Mouse (Mus musculus) frontal cortex, postnatal 25 days (tissue): ENCODE measurements around the gene Ppa2.
A peak's percentile ranks its signal among the peaks of the same experiment; 100 is the strongest.

Experiments used
- DNase-seq, 2 experiments: peaks; one replicate each; pipeline ENCODE4 v3.0.0; 2022; ENCODE audit warnings: low spot score in 2 of 2

Ppa2 gene

DNA sequence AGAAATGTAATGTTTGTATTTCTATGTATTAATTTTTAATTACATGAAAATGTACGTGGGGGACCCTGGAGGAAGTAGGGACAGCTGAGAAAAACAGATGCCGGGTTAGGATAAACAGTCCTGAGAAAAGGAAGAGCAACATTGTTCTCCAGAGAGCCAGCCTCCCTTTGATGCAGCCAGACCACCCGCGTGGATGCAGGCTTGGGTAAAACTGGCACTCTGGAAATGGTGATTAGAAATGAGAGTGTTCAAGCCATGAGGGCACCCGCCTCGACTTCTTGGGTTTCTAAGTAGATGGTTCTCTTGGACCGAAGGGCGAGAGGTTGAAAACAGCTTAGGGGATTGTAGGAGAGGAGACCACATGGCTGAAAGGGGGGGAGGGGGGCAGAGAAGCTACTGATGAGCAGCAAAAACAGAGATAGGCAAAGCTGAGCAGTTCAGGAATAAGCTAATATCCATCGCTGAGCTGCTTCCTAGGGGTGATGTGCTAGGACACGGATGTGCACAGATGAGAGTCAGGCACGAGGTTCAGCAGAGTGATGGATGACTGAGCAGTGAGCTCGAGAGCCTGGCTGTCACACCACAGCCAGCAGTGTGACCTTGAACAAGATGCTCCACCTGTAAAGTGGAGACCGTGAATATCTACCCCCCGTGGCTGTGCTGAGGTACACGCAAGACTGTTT lies 21.4 kb downstream of the Ppa2 start:
- DNase-seq, result no peak

DNA sequence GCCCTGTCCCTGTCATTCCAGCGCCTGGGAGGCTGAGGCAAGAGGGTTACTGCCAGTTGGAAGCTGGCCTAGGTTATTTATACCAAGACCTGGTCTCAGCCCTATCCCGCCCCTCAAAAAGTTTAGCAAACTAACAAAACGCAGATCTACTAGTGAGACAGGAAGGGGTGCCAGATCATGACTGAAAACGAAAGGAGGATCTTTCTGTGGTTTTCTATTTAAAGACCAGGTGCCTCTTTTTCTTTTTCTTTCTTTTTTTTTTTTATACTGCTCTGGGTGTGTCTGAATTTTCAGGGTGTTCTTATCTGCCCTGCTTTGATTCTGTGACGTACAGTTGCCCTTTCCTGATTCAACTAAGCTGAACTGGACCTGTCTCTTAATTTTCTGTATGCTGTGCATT lies 22.4 kb downstream of the Ppa2 start:
- DNase-seq, result no peak

DNA sequence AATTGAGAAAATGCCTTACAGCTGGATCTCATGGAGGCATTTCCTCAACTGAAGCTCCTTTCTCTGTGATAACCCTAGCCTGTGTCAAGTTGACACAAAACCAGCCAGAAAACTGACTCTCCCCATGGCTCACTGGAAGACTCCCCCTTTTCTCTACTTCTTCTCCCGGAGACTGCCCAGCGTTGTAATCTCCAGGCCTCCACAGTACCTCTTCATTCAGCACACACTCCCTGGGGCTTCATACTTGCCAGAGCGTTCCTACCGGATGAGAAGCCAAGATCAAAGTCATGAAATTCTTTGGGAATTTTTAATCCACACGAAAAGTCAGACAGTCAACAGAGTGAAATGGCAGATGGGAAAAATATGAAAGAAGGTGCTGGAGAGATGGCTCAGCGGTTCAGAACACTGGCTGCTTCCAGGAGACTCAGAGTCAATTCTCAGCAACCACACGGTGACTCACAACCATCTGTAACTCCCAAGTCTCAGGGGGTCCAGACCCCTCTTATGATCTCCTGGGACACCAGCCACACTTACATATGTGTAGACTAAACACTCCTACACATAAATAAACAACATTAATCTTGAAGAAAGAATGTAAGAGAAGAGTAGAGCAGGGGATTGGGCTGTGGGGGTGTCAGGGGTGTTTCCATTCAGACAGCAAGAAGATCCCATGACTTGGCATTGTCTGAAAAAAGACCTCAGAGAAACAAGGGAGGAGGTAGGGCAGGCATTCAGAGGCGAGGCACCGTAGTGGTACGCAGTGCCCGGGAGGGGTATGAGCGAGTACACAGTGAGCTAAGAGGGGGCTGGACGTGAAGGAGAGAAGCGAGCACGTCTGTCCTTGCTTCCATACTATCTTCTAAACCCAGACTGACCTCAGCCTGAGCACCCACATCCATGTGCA lies 23.6 kb downstream of the Ppa2 start:
- no peak for DNase-seq

DNA sequence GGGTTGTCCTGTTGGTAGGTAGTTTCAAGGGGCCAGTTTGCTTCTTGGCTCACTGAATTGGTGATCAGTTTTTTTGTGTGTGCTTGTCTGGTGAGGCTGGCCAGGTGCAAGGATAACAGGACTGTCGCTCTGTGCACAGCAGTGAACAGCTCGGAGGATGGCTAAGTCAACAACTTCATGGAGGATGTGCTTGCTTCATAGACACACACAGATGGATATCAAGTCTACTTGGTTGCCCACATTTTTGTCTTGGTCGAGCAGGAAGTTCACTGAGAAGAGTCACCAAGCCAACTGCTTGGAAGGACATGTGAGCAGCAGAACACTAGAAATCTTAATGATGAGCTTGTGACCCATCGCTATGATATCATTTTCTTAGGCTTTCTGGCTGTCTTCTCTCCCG lies 24.8 kb downstream of the Ppa2 start:
- no peak for DNase-seq

DNA sequence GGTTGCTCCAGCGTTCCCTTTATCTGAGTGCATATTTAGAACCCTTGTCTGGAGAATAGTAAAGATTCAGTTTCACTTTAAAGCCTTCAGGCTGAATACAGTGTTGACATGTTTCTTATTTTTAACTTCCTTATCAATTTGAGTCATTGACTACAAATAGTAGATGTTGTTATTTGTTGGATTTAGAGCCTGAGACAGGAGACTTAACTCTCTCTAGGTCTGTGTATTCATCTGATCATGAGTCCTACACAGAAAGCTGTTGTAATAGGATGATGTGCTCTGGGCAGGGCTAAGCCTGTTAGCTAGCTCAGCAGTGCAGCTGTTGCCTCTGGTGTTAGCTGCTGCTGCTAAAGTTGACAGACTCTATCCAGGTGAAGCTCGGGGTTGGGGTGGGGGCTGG lies 25.3 kb downstream of the Ppa2 start:
- DNase-seq, result no peak

DNA sequence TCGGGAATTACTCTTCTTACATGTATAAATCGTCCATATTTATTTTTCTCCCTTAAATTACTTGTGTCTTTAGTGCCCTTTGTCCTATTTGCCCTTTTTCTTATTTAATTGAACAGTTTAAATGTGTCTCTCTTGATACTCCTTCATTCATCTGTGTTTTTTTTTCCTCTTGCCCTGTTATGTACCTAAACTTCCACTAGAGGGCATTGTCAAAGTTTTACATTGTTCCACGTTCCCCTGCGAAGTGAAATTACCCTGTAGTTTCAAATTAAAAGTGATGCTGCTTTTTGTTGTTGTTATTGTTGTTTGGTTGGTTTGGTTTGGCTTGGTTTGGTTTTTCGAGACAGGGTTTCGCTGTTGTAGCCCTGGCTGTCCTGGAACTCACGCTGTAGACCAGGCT lies 26.5 kb downstream of the Ppa2 start:
- DNase-seq, result no peak

DNA sequence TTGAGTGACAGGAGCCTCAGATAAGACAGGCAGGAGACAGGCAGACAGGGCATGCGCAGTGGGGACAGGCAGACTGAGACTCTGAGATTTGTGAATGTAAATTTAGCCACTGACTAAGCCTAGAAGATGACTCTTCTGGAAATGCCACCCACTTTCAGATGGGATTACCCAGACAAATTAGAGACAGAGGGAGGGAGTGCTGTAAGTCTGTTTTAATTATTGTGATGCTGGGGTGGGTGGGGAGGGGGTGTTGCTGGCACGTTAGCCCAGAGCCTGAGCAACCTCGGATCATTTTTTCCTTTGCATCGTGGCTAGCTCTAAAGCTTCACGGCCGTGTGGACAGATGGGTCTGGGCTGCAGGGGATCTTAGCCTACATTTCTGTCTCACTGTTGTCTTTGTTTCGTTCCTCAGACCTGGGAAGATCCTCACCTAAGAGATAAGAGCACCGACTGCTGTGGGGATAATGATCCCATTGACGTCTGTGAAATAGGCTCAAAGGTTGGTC lies 29.0 kb downstream of the Ppa2 start:
- peak; percentile 32 to 33 for DNase-seq

DNA sequence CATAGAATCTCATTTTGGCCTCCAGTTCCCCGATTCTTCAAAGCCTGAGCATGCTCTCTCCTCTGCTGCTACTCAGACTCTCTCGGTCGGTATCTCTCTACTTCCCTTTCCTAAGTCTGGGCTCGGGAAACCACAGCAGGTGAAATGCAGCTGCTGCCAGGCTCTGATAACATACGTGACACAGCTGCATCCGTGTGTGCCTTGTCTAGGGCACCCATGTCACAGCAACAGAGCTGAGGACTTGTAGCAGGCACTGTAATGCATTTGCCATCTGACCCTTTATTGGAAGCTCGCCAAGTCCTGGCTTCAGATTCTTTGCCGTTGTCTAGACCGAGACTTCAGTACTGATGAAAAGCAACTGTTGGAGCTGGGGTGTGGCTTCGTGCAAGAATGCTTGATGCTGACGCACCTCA lies 29.5 kb downstream of the Ppa2 start:
- DNase-seq, result no peak

DNA sequence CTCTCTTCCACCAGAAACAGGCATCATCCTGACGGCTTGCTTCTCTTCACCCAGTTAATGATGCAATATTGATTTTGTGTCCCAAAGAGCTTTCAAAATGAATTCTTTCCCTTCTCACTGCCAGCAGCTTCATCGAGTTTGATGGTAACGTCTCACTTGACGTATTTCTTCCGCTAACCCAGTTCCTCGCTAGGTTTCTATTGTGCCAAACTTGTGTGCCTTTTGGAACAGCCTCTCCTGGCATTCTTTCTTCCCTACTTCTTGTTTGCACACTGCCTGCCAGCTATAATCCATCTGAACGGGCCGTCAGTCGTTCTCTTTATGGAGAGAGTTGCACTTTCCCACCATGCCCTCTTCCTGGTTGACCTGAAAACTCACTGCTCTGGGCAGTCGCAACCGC lies 31.2 kb downstream of the Ppa2 start:
- no peak for DNase-seq

DNA sequence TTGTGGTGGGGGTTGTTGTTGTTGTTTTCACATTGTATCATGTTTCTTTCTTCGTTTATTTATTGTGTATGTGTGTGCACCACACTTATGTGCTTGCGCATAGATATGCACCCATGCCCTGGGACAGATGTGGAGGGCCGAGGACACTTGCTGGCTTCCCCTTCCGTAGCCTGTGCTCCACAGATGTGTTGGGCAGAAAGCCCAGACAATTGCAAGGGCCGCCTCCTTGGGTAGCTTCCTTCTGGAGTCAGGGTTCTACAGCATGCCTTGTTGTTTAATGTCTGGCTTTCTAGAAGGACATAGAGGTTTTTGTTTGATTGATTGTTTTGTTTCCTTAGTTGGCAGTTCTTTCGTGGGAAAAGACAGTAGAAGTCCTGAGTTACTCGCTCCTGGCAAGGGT lies 37.6 kb downstream of the Ppa2 start:
- no peak for DNase-seq

DNA sequence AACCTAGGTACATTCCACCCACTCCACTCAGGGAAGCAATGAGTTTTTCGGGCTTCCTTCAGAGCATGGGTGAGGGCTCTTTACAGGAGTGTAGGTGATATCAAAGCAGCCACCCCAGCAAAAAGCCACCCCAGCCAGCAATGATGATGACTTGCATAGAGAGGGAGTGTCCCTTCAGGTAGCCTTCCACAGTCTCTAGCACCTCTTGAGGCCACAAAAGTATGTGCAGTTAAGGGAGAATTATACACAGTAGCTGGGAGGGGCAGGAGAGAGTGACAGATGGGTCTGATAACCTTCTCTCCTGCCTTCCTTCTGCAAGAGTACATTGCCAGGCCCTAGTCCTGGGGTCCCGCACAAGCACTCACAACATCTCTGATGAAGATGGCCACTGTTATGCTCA lies 38.9 kb downstream of the Ppa2 start:
- no peak for DNase-seq

DNA sequence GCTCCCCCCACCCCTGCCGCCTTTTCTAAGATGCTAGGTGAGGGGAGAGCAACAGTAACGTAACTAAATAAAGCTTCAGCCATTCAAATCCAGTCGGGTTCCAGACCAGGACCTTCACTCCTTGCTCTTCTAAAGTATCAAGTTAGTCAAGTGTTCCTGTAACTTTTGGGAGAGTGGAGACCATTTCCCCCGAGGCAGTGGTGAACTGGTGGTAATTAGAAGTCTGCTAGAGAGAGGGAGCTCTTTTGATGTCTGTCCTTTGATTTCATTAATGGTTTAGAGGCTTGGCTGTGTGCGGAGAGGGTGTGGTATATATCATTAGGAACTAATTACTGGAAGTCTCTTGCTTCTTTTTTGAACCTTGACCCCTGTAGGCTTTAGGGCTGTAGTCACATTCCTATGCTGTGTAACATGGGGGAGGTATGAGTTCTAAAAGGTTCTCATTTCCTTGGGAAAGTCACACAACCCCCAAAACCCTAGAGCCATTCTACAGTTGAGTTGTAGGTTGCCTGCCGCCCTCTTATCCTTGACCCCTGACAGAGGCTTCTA lies 47.6 kb downstream of the Ppa2 start:
- DNase-seq, result no peak

DNA sequence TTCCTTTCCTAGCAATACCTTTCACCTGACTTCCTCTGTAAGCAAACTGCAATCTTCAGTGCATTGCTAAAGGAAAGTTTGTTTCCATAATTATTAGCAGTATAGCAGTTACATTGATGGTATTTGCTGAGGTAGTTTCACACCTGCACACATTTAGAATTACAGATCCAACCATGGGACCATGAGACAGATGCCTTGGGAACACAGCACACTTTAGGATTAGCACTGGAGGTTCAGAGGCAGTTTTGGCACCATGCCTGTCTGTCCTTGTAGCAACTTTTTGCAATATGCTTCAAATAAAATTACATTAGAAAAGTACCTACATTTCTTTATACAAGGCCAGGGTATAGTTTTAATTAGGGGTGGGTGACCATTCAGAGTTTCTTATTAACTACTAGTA lies 48.1 kb downstream of the Ppa2 start:
- no peak for DNase-seq

DNA sequence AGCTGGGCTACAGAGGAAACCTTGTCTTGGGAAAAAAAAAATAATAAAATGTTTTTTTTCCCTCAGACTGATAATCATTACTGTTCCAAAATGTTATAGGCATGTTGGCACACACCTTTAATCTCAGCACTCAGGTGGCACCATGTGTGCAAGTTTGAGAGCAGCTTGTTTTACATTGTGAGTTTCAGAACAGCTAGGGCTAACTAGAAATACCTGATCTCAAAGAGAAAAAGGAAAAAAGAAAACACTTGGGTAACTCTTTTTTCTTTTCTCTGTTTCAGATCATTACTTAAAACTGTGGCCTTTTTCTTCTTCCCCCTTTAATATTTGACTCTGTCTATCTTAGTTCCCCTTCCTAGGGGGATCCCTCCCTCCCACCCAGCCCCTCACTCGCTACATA lies 51.5 kb downstream of the Ppa2 start:
- no peak for DNase-seq

DNA sequence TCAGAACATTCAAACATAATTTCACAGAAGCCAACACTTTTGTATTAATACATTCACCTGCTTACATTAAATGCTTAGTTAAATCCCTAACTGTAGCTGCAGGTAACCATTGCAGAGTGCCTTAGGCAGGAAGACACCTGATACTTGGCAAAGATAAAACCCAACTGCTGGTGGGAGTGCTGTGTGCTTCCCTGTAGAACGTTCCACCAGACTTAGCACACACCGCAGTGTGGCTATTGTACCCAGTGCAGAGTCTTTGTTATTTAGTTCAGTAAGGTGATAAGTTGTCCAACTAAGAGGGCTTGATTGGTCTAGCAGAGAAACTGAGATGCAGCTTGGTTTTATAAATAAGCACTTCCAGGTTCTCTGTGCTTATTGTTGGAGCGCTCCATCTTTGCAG lies 54.2 kb downstream of the Ppa2 start:
- DNase-seq, result no peak

DNA sequence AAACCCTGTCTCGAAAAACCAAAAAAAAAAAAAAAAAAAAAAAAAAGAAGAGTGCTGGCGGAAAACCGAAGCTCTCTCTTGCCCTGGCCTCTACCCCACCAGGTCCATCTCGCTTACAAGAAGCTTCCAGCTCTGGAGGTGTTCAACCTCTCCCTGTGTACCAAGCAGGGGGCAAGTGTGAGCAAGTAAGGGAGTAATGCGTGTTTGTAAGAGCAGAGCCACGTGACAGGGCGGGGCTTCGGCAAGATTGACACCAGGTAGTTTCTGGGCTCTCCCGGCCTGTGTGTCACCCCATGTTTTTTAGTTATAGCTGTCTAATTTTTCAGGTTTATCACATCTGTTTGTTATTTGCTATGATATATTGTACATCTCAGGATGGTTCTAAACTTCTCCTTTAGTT lies 56.2 kb downstream of the Ppa2 start:
- DNase-seq, result no peak

DNA sequence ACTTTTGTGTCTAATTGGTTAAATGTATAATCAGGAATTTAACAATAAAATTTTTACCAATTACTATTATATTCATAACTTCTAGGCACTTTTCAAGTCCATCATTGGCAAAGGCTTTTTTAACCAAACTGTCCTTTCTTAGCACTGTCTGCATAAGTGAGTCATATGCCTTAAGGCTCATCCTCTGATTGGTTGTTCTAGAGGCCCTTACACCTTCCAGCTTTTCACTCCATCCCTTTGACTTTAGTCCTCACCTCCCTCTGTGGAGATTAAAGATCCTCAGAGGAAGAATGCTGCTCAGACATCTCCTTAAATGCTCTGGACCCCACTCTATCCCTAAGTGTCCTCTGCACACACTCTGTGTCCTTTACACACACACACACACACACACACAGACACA lies 68.3 kb downstream of the Ppa2 start:
- DNase-seq, result no peak

DNA sequence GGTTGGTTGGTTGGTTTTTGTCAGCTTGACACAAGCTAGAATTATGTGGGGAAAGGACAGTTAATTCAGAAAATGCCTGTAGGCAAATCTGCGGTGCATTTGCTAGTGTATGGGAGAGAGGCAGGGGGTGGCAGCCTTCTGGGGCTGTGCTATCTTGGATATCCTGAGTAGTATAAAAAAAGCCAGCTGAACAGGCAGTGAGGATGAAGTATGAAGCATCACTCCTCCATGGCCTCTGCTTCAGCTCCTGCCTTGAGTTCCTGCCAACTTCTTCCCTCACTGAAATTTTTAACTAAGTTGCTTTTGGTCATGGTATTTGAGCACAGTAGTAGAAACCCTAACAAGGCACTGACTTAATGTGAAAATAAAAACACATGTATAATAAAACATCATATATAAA lies 70.1 kb downstream of the Ppa2 start:
- peak in 1 of 2 experiments; percentile 8 for DNase-seq

DNA sequence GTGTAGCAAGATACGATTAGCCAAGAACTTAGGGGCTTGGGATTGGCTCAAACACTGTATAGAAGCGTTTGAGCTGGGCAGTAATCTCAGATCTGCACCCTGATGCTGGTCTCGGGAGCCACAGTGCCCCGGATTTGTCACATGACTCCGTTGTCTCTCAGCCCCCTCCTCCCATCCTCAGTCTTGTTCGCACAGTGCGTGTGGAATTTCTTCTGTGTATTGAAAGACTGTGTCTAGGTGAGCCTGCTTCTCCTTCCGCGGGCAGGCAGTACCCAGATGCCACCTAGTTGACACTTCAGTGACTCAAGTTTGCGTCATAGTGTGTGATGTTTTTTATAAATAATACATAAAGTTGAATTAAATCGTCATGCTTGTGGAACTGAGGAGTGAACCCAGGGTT lies 71.6 kb downstream of the Ppa2 start:
- no peak for DNase-seq

DNA sequence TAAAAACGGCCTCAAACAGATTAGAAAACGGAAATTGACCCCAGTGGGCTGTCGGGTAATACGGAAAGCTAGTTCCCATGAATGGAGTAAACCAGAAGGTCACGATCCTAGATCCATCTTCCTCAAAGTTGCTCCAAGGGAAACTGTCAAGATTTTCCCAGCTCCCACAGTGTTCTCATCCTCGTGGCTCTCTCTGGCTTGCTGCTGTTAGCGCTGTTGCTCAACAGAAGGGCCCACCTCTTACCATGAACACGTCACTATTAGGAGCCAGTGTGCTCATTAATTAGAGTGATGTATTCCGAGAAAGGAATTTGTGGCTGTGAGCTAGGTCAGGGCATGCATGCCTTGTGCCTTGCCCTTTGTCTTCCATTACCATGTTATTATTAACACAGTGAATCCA lies 72.2 kb downstream of the Ppa2 start:
- DNase-seq, result no peak

DNA sequence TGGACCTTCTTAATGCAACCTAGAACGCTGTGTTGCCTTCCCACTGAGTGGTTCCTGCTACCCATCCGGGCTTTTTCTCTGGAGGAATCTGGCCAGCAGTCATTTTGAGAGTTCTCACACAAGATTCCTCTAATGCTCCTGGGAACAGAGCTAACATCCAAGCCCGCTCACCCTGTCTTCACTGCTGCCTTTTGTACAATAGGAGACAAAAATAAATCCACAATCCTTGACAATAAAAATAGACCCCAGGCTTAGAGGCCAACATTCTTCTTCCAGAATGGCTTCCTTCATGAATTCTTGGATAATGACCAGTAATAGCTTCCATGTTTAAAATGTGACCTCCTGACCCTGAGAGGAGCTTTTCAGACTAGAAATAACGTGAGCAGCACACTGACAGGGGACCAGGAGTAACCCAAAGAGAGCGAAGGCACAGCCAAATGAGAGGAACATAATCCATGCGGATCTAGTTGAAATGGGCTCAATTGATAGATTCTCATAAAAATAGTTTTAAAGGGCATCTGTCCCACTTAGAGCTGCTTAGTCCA lies 74.3 kb downstream of the Ppa2 start:
- DNase-seq, result no peak

DNA sequence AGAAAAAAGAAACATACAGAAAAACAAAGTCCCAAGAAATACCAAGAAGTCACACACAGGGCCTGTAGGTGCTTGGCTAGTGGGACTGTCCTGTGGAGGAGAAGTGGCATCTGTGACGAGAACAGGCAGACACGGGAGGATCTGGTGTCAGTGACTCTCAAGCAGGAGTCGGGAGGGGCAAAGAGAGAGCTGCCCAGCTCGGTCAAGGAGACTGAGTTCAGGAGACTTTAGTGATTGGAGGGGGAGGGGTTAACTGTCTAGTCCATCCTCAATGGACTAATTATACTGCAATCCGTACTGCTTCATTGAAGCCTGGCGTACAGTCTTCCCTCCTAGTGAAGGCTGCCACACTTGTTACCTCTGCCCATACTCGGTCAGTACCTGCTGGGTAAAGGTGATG lies 77.4 kb downstream of the Ppa2 start:
- no peak for DNase-seq
